Mouse (Mus musculus): Measurements from ENCODE around the gene Nr5a2. TPM values are rescaled to one million over a fixed set of nuclear protein-coding genes. Genes with fewer than 3 reads are reported as not detected.
A peak's percentile ranks its signal among the peaks of the same experiment; 100 is the strongest.

Nr5a2 gene
- polyA plus RNA-seq, 1 experiment from 2014 or later, result 0.28 TPM

DNA sequence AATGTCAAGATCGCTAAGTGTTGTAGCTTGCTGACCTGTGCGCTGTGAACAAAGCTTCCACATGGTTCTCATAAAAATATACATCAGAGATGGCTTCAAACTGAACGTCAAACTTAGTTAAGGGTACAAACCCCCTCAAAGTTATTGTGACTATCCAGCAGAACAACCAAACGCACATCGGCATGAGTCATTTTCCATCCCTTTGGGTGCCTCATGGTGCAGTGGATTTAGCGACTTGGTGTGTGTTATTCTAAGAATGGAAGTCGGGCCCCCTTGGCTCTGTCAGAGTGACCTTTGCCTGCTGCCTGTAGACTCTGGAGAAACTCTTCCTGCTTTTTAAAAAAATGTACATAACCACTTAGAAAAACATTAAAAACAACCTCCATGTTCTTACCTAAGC lies 119.7 kb downstream of the Nr5a2 start:
- Histone ChIP-seq H3K4me3 (ENCODE audit: low read depth, low read length) (no peak overlapping the region), H3K9me3 (ENCODE audit: control insufficient read depth, low read length) (no peaks in the 10 kb centered on the region), H3K4me2 (ENCODE audit: low read depth, severe bottlenecking) (no peak overlapping the region), H3K36me3 (ENCODE audit: control insufficient read depth, insufficient read depth, low read length) (no peaks in the 10 kb centered on the region), H3K4me1 (ENCODE audit: control insufficient read depth, insufficient read depth, low read length) (no peaks in the 10 kb centered on the region), H3K9ac (ENCODE audit: low read length) (no peak overlapping the region), H3K27me3 (ENCODE audit: control insufficient read depth, insufficient read depth, low read length) (no peaks in the 10 kb centered on the region), H3K27ac (replicated peaks; ENCODE audit: low read depth, low read length) (no peak overlapping the region)
- 78% methylated on average over 7 of the region's 7 CpGs for WGBS
- ATAC-seq (ENCODE audit: insufficient number of reproducible peaks, low FRiP score, low TSS enrichment, low read depth), result no peak
- DNase-seq (ENCODE audit: low spot score), result no peak

DNA sequence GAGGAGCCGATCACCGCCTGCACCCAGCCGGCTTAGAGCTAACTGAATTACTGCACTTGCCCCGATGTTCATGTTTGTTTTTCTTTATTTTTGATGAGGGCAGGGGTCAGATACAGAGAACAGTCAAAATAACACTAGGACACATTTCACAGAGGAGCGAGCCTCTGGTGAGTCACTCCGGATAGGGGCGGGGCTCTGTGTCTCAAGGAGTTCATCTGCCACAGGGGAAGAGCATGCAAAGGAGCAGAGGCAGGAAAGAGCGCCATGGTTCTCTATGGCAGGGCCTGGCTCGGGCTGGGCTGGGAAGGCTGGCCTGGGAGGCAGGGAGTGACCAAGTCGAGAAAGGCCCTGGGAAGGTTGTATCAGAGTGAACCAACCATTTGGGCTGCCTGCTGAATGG lies 121.0 kb downstream of the Nr5a2 start:
- WGBS, result 87% methylated on average over 10 of the region's 10 CpGs
- ATAC-seq (ENCODE audit: insufficient number of reproducible peaks, low FRiP score, low TSS enrichment, low read depth) (no peak), DNase-seq (ENCODE audit: low spot score) (no peak)

DNA sequence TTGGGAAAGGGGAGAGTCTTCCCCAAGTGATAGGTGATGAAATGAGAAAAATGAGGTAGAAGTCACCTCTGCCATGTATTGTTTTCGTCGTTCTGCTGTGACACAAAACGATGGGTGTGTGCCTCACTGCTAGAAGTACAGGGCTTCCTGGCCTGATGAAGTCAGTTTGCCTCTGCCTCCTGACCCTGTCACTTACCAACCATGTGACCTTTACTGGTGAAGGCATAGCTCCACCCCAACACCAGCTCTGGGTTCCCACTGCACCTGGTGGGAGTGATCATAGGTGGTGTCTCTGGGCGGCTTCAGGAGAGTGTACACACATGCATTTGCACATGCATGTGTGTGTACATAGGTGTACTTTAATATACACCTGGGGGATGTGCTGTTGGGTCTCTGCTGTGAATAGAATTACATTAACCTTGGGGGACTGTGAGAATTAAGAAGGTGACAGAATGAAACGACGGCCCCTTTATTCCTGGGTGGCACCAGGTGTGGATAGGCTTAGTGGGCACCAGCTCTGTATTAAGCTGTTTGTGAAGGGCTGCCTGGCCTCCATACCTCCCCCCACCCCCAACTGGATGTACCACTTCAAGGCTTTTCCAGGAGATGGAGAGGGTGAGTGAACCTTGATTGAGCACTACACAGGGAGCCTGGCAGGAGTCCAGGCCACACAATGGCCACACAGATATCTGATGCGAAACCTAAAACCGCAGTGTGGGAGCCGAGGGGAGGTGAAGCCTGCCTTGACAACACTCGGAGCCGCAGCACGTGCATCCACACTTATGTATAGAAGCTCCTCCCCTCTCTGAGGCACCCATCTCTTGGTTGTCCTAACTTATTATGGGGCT lies 127.7 kb downstream of the Nr5a2 start:
- Histone ChIP-seq H3K9me3 (ENCODE audit: control insufficient read depth, low read length) (no peaks in the 10 kb centered on the region), H3K27ac (replicated peaks; ENCODE audit: low read depth, low read length) (no peak overlapping the region), H3K4me2 (ENCODE audit: low read depth, severe bottlenecking) (no peak overlapping the region), H3K27me3 (ENCODE audit: control insufficient read depth, insufficient read depth, low read length) (no peaks in the 10 kb centered on the region), H3K9ac (ENCODE audit: low read length) (no peak overlapping the region), H3K4me1 (ENCODE audit: control insufficient read depth, insufficient read depth, low read length) (no peaks in the 10 kb centered on the region), H3K4me3 (ENCODE audit: low read depth, low read length) (no peak overlapping the region), H3K36me3 (ENCODE audit: control insufficient read depth, insufficient read depth, low read length) (no peaks in the 10 kb centered on the region)
- ATAC-seq (ENCODE audit: insufficient number of reproducible peaks, low FRiP score, low TSS enrichment, low read depth) (0 out of 2 replicates have a peak, but pooled peaks have one; percentile 67), DNase-seq (ENCODE audit: low spot score) (peak; percentile 26)
- WGBS, result 70% methylated on average over 12 of the region's 12 CpGs

More for the DNA sequence above, 121.0 kb downstream of the Nr5a2 start:
- Histone ChIP-seq H3K4me2 (ENCODE audit: low read depth, severe bottlenecking) (no peak overlapping the region), H3K27ac (replicated peaks; ENCODE audit: low read depth, low read length) (no peak overlapping the region), H3K4me1 (ENCODE audit: control insufficient read depth, insufficient read depth, low read length) (no peaks in the 10 kb centered on the region), H3K9me3 (ENCODE audit: control insufficient read depth, low read length) (no peaks in the 10 kb centered on the region), H3K9ac (ENCODE audit: low read length) (no peak overlapping the region), H3K4me3 (ENCODE audit: low read depth, low read length) (no peak overlapping the region), H3K27me3 (ENCODE audit: control insufficient read depth, insufficient read depth, low read length) (no peaks in the 10 kb centered on the region), H3K36me3 (ENCODE audit: control insufficient read depth, insufficient read depth, low read length) (no peaks in the 10 kb centered on the region)

DNA sequence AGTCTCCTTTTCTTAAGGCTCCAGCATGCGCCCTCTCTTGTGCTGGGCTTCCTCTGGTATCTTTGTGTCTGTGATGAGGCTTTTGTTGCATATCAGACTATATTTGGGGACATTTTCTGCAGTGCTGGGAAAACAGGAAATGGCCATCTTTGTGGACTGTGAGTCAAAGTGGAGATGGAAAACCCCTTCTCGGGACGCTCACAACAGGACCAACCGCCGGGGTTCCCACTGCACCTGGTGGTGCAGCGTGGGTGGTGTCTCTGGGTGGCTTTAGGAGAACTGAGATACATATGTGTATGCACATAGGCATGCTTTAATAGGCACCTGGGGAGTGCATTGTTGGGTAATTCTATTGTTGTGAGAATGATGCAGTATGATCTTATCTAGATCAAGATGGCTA lies 129.3 kb downstream of the Nr5a2 start:
- Histone ChIP-seq H3K9ac (ENCODE audit: low read length) (no peak overlapping the region), H3K4me2 (ENCODE audit: low read depth, severe bottlenecking) (no peak overlapping the region), H3K27me3 (ENCODE audit: control insufficient read depth, insufficient read depth, low read length) (no peaks in the 10 kb centered on the region), H3K4me1 (ENCODE audit: control insufficient read depth, insufficient read depth, low read length) (no peaks in the 10 kb centered on the region), H3K4me3 (ENCODE audit: low read depth, low read length) (no peak overlapping the region), H3K36me3 (ENCODE audit: control insufficient read depth, insufficient read depth, low read length) (no peaks in the 10 kb centered on the region), H3K9me3 (ENCODE audit: control insufficient read depth, low read length) (no peaks in the 10 kb centered on the region), H3K27ac (replicated peaks; ENCODE audit: low read depth, low read length) (no peak overlapping the region)
- 93% methylated on average over 6 of the region's 6 CpGs for WGBS
- no peak for DNase-seq (ENCODE audit: low spot score)
- ATAC-seq (ENCODE audit: insufficient number of reproducible peaks, low FRiP score, low TSS enrichment, low read depth), result no peak

DNA sequence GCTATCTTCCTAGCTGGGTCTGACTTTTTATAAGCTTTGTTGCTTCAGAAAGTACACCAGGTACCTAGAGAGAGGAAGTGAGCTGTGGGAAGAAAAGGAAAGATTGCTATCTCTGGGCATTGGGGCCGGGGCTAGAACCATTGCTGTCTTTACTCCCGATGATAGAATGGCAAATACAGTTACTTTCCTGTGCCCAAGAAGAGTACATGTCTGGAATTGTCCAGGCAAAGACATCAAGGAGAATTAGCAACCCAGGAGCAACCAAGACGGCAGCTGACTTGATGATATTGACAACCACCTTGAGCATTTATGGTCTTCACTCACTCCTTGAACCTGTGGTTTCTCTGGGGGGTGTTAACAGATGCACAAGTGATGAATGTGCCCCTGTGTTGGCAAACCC lies 130.3 kb downstream of the Nr5a2 start:
- WGBS, result 95% methylated on average over 3 of the region's 3 CpGs
- no peak overlapping the region for H3K4me3 ChIP-seq (ENCODE audit: low read depth, low read length)
- no peaks in the 10 kb centered on the region for H3K9me3 ChIP-seq (ENCODE audit: control insufficient read depth, low read length)
- ATAC-seq (ENCODE audit: insufficient number of reproducible peaks, low FRiP score, low TSS enrichment, low read depth) (no peak), DNase-seq (ENCODE audit: low spot score) (no peak)
- no peaks in the 10 kb centered on the region for H3K4me1 ChIP-seq (ENCODE audit: control insufficient read depth, insufficient read depth, low read length)
- H3K27me3 ChIP-seq (ENCODE audit: control insufficient read depth, insufficient read depth, low read length), result no peaks in the 10 kb centered on the region
- H3K9ac ChIP-seq (ENCODE audit: low read length), result no peak overlapping the region
- H3K36me3 ChIP-seq (ENCODE audit: control insufficient read depth, insufficient read depth, low read length), result no peaks in the 10 kb centered on the region
- H3K4me2 ChIP-seq (ENCODE audit: low read depth, severe bottlenecking), result no peak overlapping the region
- no peak overlapping the region for H3K27ac ChIP-seq (replicated peaks; ENCODE audit: low read depth, low read length)

DNA sequence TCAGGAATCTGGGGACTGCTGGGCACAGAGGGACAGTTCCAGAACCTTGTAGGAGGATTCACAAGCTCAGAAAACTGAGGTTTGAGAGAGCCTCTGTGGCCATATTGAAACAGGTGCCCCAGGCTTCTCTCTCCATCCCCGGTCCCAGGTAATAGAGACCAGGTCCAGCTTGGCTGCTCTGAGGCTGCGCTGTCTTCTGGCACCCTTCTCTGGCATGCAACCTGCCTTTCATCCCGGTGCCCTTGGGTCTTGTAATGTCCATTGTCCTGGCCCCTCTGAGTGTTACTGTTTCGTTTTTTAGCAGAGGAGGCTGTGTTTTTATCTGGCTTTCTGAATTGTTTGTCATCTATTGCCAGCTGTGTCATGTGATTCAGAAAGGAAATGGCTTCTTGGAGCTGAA lies 136.4 kb downstream of the Nr5a2 start:
- no peaks in the 10 kb centered on the region for H3K36me3 ChIP-seq (ENCODE audit: control insufficient read depth, insufficient read depth, low read length)
- no peak overlapping the region for H3K9ac ChIP-seq (ENCODE audit: low read length)
- H3K4me2 ChIP-seq (ENCODE audit: low read depth, severe bottlenecking), result no peak overlapping the region
- no peak overlapping the region for H3K4me3 ChIP-seq (ENCODE audit: low read depth, low read length)
- no peak for ATAC-seq (ENCODE audit: insufficient number of reproducible peaks, low FRiP score, low TSS enrichment, low read depth)
- H3K27me3 ChIP-seq (ENCODE audit: control insufficient read depth, insufficient read depth, low read length), result no peaks in the 10 kb centered on the region
- no peaks in the 10 kb centered on the region for H3K4me1 ChIP-seq (ENCODE audit: control insufficient read depth, insufficient read depth, low read length)
- no peak overlapping the region for H3K27ac ChIP-seq (replicated peaks; ENCODE audit: low read depth, low read length)
- 89% methylated on average over 4 of the region's 4 CpGs for WGBS
- no peaks in the 10 kb centered on the region for H3K9me3 ChIP-seq (ENCODE audit: control insufficient read depth, low read length)
- DNase-seq (ENCODE audit: low spot score), result no peak

DNA sequence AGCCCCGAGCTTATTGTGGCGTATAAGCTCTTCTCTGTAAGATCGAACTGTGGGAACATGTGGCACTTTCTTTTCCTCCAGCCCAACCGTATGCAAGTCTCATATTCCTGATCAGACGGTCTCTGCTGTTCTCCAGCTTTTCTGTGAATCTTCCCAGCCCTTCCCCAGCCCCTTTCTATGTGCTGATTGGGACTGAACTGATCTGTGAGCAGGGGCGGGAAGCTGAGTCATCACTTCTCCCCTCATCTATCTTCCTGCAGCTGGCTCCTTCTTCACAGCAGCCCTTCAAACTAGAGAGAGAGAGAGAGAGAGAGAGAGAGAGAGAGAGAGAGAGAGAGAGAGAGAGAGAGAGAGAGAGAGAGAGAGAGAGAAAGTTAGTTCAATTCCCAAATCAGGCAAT lies 159.6 kb downstream of the Nr5a2 start:
- ATAC-seq (ENCODE audit: insufficient number of reproducible peaks, low FRiP score, low TSS enrichment, low read depth) (no peak), DNase-seq (ENCODE audit: low spot score) (no peak)
- no peak overlapping the region for H3K27ac ChIP-seq (replicated peaks; ENCODE audit: low read depth, low read length)
- no peaks in the 10 kb centered on the region for H3K27me3 ChIP-seq (ENCODE audit: control insufficient read depth, insufficient read depth, low read length)
- H3K9ac ChIP-seq (ENCODE audit: low read length), result no peak overlapping the region
- no peaks in the 10 kb centered on the region for H3K4me1 ChIP-seq (ENCODE audit: control insufficient read depth, insufficient read depth, low read length)
- H3K9me3 ChIP-seq (ENCODE audit: control insufficient read depth, low read length), result no peaks in the 10 kb centered on the region
- H3K4me2 ChIP-seq (ENCODE audit: low read depth, severe bottlenecking), result no peak overlapping the region
- no peak overlapping the region for H3K4me3 ChIP-seq (ENCODE audit: low read depth, low read length)
- H3K36me3 ChIP-seq (ENCODE audit: control insufficient read depth, insufficient read depth, low read length), result no peaks in the 10 kb centered on the region
- WGBS, result 71% methylated on average over 6 of the region's 6 CpGs

DNA sequence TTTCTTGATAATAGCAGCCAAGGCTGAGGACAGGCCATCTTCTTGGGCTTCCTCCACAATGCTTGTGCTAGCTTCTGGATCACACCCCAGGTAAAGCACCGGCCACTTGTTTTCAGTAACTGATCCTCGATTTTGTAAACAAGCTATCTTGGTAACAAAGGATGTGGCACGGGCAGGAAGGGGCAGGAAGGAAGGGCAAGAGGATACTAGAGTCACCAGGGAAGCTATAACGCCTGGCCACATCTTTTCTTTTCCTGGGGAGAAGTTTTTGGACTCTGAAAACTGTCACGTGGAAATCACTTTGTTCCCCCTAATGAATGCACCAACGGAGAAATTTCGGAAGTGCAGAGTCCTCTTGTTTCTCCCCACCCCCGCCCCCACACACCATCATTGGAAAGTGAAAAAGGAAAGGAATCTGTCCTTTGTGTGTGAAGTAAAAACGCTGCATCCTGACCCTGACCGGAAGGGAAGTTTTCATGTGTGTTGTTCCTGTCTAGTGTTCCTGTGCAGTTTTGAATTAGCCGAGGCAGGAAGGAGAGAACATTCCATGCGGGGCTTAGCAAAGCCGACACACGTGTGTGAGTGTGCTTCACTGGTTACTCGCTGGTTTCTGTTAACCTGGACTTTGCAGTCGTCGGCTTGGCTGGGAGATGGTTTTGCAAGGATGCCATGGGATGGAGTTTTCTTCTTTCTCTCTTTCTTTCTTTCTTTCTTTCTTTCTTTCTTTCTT lies 163.7 kb downstream of the Nr5a2 start:
- Histone ChIP-seq H3K9me3 (ENCODE audit: control insufficient read depth, low read length) (no peaks in the 10 kb centered on the region), H3K4me2 (ENCODE audit: low read depth, severe bottlenecking) (no peak overlapping the region), H3K4me3 (ENCODE audit: low read depth, low read length) (no peak overlapping the region), H3K4me1 (ENCODE audit: control insufficient read depth, insufficient read depth, low read length) (no peaks in the 10 kb centered on the region), H3K27me3 (ENCODE audit: control insufficient read depth, insufficient read depth, low read length) (no peaks in the 10 kb centered on the region), H3K27ac (replicated peaks; ENCODE audit: low read depth, low read length) (no peak overlapping the region), H3K9ac (ENCODE audit: low read length) (no peak overlapping the region), H3K36me3 (ENCODE audit: control insufficient read depth, insufficient read depth, low read length) (no peaks in the 10 kb centered on the region)
- 48% methylated on average over 17 of the region's 17 CpGs for WGBS
- no peak for ATAC-seq (ENCODE audit: insufficient number of reproducible peaks, low FRiP score, low TSS enrichment, low read depth)
- no peak for DNase-seq (ENCODE audit: low spot score)

Measured in limb, embryonic 11.5 days (tissue).